Mouse (Mus musculus) kidney, embryonic 14.5 days (tissue): ENCODE results near the gene Rhbdd1. TPM values are rescaled to one million over a fixed set of nuclear protein-coding genes. Genes with fewer than 3 reads are reported as not detected.

Experiments
- ATAC-seq: fragments of 200-750 bp; cut with Nextera tagmentation; 2 replicates; pipeline ENCODE4 v1.8.0; 2017; ENCODE audit warnings: moderate number of reproducible peaks, mild to moderate bottlenecking, moderate TSS enrichment, moderate library complexity; ENCODE audit not compliant: low FRiP score, low TSS enrichment
- H3K27ac ChIP-seq: fragments of 300-500 bp; sonication (generic); 2 replicates; pipeline ENCODE4 v1.5.1; 2014; ENCODE audit warnings: low read depth, mild to moderate bottlenecking, low read length, moderate library complexity, mixed read lengths
- H3K27me3 ChIP-seq: fragments of 300-500 bp; sonication (generic); 2 replicates; pipeline ENCODE4 v1.6.1; 2014; ENCODE audit warnings: mild to moderate bottlenecking, low read length; ENCODE audit not compliant: control insufficient read depth, insufficient read depth
- H3K36me3 ChIP-seq: fragments of 300-500 bp; sonication (generic); 2 replicates; pipeline ENCODE4 v1.6.1; 2014; ENCODE audit warnings: low read length, mixed read lengths; ENCODE audit not compliant: control insufficient read depth, insufficient read depth
- H3K4me1 ChIP-seq: fragments of 300-500 bp; sonication (generic); 2 replicates; pipeline ENCODE4 v1.6.1; 2014; ENCODE audit warnings: low read length, mixed read lengths; ENCODE audit not compliant: control insufficient read depth, insufficient read depth
- H3K4me2 ChIP-seq: fragments of 300-500 bp; sonication (generic); replicated peaks from 2 replicates; pipeline ENCODE4 v1.6.1; 2014; ENCODE audit warnings: low read depth, mild to moderate bottlenecking, low read length
- H3K4me3 ChIP-seq: fragments of 300-500 bp; sonication (generic); 2 replicates; pipeline ENCODE4 v1.5.1; 2014; ENCODE audit warnings: mild to moderate bottlenecking, low read length
- H3K9ac ChIP-seq: fragments of 300-500 bp; sonication (generic); 2 replicates; pipeline ENCODE4 v1.6.1; 2014; ENCODE audit warnings: low read depth, mild to moderate bottlenecking, low read length, moderate library complexity
- H3K9me3 ChIP-seq: fragments of 300-500 bp; sonication (generic); 2 replicates; pipeline ENCODE4 v1.6.1; 2016; ENCODE audit warnings: low read length; ENCODE audit not compliant: control insufficient read depth
- whole genome bisulfite sequencing: fragments of 180-500 bp; shearing (Covaris S2); extraction: QIAGEN DNeasy Blood & Tissue Kit; methylation state at CpG from one replicate; pipeline ENCODE4 v1.1.7; 2014; 5-methylcytosine and 5-hydroxymethylcytosine counted together
- polyA plus RNA-seq: library from polyadenylated mRNA; unstranded; fragments of >200 nt; fragmentation: Nextera tagmentation; extraction: Ambion mirVana; gene quantifications from 2 replicates; pipeline ENCODE4 v1.2.1, GENCODE M21; 2014

Rhbdd1 gene
- 6.7 and 7.0 TPM in 2 replicates for polyA plus RNA-seq

DNA sequence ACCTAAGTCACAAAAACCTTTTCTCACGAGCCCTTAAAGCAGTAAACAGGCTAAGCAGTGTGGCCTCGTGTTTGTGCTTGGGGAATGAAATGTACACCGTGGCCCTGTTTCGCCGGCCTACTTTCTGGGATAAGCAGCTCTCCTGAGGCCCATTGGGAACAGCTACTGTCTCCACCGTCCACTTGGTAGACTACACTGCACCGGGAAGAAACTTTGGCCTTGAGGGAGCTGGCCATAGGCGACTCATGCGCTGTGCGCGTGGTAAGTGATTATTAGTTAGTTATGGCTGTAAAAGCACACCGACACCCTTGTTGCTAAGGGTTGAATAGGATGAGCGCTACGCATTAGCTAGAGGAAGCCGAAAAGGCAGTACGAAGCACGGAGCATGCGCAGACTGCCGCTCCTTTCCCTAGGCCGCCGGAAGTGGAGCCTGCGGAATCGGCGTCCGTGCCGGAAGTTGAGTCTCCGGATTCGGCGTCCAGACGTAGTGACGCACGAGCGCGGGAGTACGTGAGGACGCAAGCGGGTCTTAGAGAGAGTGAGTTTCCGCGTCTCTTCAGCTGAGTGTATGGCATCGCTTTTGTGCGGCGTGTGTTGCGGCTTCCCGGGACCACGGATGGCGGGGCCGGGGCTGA lies at the start of gene Rhbdd1:
Gene Rhbdd1 (plus strand): TSS at position 342 of the 635 bp plus-strand sequence.
- peak; percentile 98 for ATAC-seq
- H3K9ac ChIP-seq, result peak within 1 kb of the TSS; percentile 95
- whole genome bisulfite sequencing, result 7% methylated on average over 47 of the region's 47 CpGs

DNA sequence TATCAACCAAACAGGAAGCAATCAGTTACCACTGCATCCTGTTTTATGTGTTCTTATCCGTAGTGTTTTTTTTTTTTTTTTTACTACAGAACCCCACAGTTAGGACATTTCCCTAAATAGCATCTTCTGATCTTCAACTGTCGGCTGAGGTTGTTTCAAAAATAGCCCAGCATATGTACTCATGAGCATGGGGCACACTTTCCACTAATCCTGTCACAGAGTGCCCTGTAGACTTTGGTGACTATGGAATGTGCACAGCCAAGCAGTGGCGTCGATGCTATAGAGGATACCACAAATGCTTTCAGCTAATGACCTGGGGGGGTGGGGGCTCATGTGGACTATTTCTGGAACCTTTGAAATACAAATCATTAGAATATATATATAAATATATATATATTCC lies 48.7 kb upstream of the Rhbdd1 start:
- Histone ChIP-seq H3K9ac (no peak overlapping the region), H3K36me3 (no peaks in the 10 kb centered on the region), H3K27ac (no peak overlapping the region), H3K9me3 (no peaks in the 10 kb centered on the region), H3K4me3 (no peak overlapping the region), H3K4me2 (no peak overlapping the region), H3K4me1 (0 out of 2 replicates have a peak, but pooled peaks cover 4% of the 10 kb centered on the region), H3K27me3 (no peaks in the 10 kb centered on the region)
- 54% methylated on average over 4 of the region's 4 CpGs for WGBS
- no peak for ATAC-seq

More for the DNA sequence above, at the start of gene Rhbdd1:
- H3K4me2 ChIP-seq, result peak within 1 kb of the TSS; percentile 71
- peak within 1 kb of the TSS; percentile 92 for H3K27ac ChIP-seq
- H3K4me3 ChIP-seq, result peak within 1 kb of the TSS; percentile 94
- H3K36me3 ChIP-seq, result no peaks in the 10 kb centered on the region
- H3K9me3 ChIP-seq, result no peaks in the 10 kb centered on the region
- no peaks in the 10 kb centered on the region for H3K4me1 ChIP-seq
- H3K27me3 ChIP-seq, result no peaks in the 10 kb centered on the region

DNA sequence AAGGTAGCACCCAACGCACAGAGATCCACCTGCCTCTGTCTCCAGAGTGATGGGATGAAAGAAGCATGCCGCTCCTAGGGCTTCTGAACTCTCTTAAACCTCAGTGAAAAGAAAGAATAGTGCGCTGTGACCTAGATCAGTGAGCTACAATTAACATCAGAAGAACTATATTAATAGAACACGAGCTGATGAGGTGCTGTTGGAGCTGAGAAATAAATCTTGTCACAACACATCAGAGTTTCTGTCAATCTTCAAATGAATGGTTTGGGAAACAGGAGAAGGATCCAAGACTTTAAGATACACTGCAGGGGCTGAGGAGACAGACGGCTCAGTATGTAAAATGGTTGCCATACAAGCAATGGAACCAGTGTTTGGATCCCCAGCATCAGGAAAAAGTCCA lies 44.0 kb upstream of the Rhbdd1 start:
- ATAC-seq, result no peak
- no peak overlapping the region for H3K4me2 ChIP-seq
- H3K27ac ChIP-seq, result no peak overlapping the region
- 0 out of 2 replicates have a peak, but pooled peaks cover under 1% of the 10 kb centered on the region for H3K4me1 ChIP-seq
- H3K36me3 ChIP-seq, result peaks cover 8% of the 10 kb centered on the region; the same call in 1 of the 2 replicates
- no peaks in the 10 kb centered on the region for H3K9me3 ChIP-seq
- H3K4me3 ChIP-seq, result no peak overlapping the region
- 89% methylated on average over 5 of the region's 5 CpGs for WGBS
- H3K27me3 ChIP-seq, result no peaks in the 10 kb centered on the region
- no peak overlapping the region for H3K9ac ChIP-seq

DNA sequence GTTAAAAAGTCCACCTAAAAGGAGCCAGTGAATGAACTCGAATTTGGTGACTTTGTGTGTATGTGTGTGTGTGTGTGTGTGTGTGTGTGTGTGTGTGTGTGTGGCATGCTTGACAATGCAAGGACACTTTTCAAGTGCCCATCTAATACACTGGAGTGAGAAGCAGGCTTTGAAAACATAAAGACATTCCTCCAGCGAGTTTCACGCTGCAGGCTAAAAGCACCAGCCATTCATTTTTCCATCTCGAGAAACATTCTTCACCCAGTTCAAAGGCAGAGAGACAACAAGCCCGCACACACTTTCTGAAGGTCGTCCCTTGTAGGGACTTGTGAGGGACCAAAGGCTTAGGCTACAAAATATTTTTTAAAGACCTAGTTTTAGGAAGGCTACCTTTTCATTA lies 42.7 kb upstream of the Rhbdd1 start:
- Histone ChIP-seq H3K4me2 (no peak overlapping the region), H3K4me3 (no peak overlapping the region), H3K9me3 (no peaks in the 10 kb centered on the region), H3K27ac (no peak overlapping the region), H3K9ac (no peak overlapping the region), H3K27me3 (no peaks in the 10 kb centered on the region), H3K36me3 (peaks cover 8% of the 10 kb centered on the region; the same call in 1 of the 2 replicates), H3K4me1 (no peaks in the 10 kb centered on the region)
- no peak for ATAC-seq
- 64% methylated on average over 6 of the region's 6 CpGs for WGBS

DNA sequence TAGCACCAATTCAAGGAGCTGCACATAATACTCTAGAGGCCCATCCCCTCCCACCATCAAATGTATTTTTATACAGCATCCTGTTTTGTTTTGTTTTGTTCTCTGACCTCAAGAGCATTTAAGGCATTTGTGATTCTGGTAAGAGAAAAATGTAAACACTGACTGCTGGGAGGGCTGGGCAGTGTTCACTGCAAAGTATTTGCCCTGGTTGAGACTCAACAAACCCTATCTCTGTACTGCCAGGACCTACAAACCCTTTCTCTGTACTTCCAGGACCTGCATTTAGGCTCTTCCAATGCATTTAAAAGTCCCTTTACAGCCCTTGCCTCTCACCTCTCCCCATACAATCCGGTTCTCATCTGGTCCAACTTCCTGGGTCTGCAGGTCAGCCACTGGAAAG lies 41.9 kb upstream of the Rhbdd1 start:
- 0% methylated on average over 1 of the region's 1 CpGs for WGBS
- ATAC-seq, result no peak

DNA sequence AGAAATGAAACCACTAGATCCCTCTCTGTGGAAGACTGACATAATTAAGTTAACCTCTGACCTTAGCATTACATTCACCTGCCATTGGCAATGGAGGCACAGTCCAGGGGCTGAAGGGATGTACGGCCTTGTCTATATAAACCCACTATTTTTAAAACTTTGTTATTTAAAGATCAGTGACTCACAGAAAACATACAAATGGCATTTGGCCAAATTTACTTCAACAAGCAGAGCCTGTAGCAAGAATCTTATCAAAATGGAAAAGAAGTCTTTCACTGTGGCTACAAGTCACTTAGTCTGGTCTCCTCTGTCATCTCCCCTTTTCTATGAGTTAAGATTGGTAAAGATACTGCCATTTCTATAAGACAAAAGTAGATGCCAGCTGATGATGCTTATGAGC lies 36.5 kb upstream of the Rhbdd1 start:
- Histone ChIP-seq H3K4me1 (no peaks in the 10 kb centered on the region), H3K9me3 (no peaks in the 10 kb centered on the region), H3K27ac (no peak overlapping the region), H3K36me3 (peaks cover 7% of the 10 kb centered on the region; the same call in 1 of the 2 replicates), H3K9ac (no peak overlapping the region), H3K27me3 (no peaks in the 10 kb centered on the region), H3K4me2 (no peak overlapping the region), H3K4me3 (no peak overlapping the region)
- ATAC-seq, result no peak
- WGBS, result 62% methylated on average over 1 of the region's 1 CpGs

More for the DNA sequence above, 41.9 kb upstream of the Rhbdd1 start:
- no peak overlapping the region for H3K27ac ChIP-seq
- H3K36me3 ChIP-seq, result peaks cover 8% of the 10 kb centered on the region; the same call in 1 of the 2 replicates
- no peaks in the 10 kb centered on the region for H3K4me1 ChIP-seq
- no peaks in the 10 kb centered on the region for H3K9me3 ChIP-seq
- no peaks in the 10 kb centered on the region for H3K27me3 ChIP-seq
- H3K4me2 ChIP-seq, result no peak overlapping the region
- no peak overlapping the region for H3K9ac ChIP-seq
- no peak overlapping the region for H3K4me3 ChIP-seq

DNA sequence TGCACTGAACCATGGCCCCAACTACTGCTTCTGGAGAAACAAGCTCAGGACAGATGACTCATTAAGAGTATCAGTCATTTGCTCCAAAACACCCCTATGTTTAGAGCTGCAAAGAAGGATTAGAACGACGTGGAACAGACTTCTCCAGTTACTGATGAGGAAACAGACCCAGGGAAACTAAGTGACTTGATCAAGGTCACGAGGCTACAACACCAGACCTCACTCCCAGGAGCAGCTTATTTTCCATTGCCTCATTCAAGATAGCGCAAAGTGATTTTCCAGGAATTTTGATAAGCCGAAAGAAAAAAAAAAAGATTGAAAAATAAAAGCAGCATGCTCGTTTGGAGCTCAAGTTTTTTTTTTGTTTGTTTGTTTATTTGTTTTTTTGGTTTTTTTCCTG lies 34.4 kb upstream of the Rhbdd1 start:
- H3K27ac ChIP-seq, result no peak overlapping the region
- WGBS, result 75% methylated on average over 6 of the region's 6 CpGs
- no peaks in the 10 kb centered on the region for H3K9me3 ChIP-seq
- H3K27me3 ChIP-seq, result no peaks in the 10 kb centered on the region
- H3K4me2 ChIP-seq, result no peak overlapping the region
- no peak for ATAC-seq
- peaks cover under 1% of the 10 kb centered on the region; the same call in 1 of the 2 replicates for H3K36me3 ChIP-seq
- H3K4me1 ChIP-seq, result peaks cover 7% of the 10 kb centered on the region; the same call in 1 of the 2 replicates
- no peak overlapping the region for H3K4me3 ChIP-seq
- no peak overlapping the region for H3K9ac ChIP-seq

DNA sequence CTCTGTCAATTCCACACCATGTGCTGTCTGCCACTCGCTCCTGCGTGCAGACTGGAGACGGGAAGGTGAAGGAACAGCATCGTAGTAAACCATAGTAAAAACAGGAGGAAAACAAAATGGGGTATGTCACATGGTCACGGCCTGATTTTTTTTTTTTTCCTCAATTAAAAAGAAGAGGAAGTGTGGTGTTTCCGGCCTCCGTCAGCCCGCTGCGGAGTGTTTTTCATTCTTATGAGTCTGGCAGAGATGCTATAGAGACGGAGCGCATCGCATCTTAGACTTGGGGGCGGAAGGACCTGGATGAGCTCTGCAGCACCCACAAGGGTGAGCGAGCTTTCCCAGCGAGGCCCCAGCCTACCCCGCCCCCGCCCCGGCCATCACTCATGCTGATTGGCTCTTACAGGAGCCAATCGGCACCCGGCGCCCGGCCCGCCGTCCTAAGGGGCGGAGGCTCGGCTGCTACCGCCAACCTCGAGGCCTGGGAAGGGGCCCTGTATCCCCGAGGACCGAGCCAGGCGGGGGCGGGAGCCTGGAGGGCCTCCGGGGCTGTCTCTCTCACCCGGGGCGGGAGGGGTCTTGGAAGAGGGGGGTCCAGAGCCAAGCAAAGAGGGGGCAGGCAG lies 33.1 kb upstream of the Rhbdd1 start:
- ATAC-seq, result peak; percentile 99
- H3K27ac ChIP-seq, result peak overlapping the region; percentile 92
- no peaks in the 10 kb centered on the region for H3K9me3 ChIP-seq
- H3K4me1 ChIP-seq, result peaks cover 15% of the 10 kb centered on the region; the same call in 1 of the 2 replicates
- peak overlapping the region; percentile 37 for H3K4me3 ChIP-seq
- WGBS, result 1% methylated on average over 35 of the region's 35 CpGs
- H3K36me3 ChIP-seq, result peaks cover 5% of the 10 kb centered on the region; the same call in 1 of the 2 replicates
- peak overlapping the region; percentile 63; the same call in 1 of the 2 replicates for H3K9ac ChIP-seq
- H3K27me3 ChIP-seq, result no peaks in the 10 kb centered on the region
- H3K4me2 ChIP-seq, result peak overlapping the region; percentile 39

DNA sequence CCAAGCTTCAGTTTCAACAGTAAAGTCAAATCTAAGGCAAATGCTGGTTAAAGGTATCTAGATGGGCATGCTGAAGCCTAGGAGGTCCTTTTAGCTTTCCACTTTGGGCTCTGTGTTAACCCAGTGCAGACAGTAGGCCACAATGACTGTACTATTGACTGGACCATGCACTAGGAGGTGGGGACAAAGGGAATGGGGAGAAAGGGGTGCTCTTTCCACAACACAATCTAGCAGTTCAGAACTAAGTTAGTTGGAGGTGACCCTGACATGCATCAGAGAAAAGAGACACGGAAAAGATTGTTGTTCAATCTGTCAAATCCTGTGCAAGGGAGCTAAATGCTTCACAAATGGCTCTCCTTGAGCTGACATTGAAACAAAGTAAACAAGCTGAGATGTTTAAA lies 32.4 kb upstream of the Rhbdd1 start:
- WGBS, result 12% methylated on average over 1 of the region's 1 CpGs
- no peak; the same call in 1 of the 2 replicates for ATAC-seq

More for the DNA sequence above, 32.4 kb upstream of the Rhbdd1 start:
- Histone ChIP-seq H3K36me3 (peaks cover 8% of the 10 kb centered on the region; the same call in 1 of the 2 replicates), H3K4me2 (peak overlapping the region; percentile 39), H3K27me3 (no peaks in the 10 kb centered on the region), H3K4me3 (peak overlapping the region; percentile 37), H3K27ac (peak overlapping the region; percentile 92), H3K9ac (peak overlapping the region; percentile 63), H3K4me1 (peaks cover 16% of the 10 kb centered on the region; the same call in 1 of the 2 replicates), H3K9me3 (no peaks in the 10 kb centered on the region)
